Mouse (Mus musculus) midbrain, embryonic 11.5 days (tissue): ENCODE data around the gene B4galt4. TPM values are rescaled to one million over a fixed set of nuclear protein-coding genes. Genes with fewer than 3 reads are reported as not detected.

Source experiments
- ATAC-seq: fragments of 200-750 bp; cut with Nextera tagmentation; 2 replicates; pipeline ENCODE4 v1.8.0; 2017; ENCODE audit warnings: moderate TSS enrichment, moderate library complexity; ENCODE audit not compliant: low FRiP score
- DNase-seq: peaks from one replicate; pipeline ENCODE4 v3.0.0; 2015; ENCODE audit warnings: low spot score; ENCODE audit errors: missing footprints
- H3K27ac ChIP-seq: fragments of 300-500 bp; sonication (generic); 2 replicates; pipeline ENCODE4 v1.5.1; 2014; ENCODE audit warnings: low read depth, low read length
- H3K27me3 ChIP-seq: fragments of 300-500 bp; sonication (generic); 2 replicates; pipeline ENCODE4 v1.6.1; 2014; ENCODE audit warnings: mild to moderate bottlenecking, low read length, moderate library complexity, mixed read lengths; ENCODE audit not compliant: control insufficient read depth, insufficient read depth
- H3K36me3 ChIP-seq: fragments of 300-500 bp; sonication (generic); 2 replicates; pipeline ENCODE4 v1.6.1; 2014; ENCODE audit warnings: mild to moderate bottlenecking, low read length, moderate library complexity, mixed read lengths; ENCODE audit not compliant: control insufficient read depth, insufficient read depth
- H3K4me1 ChIP-seq: fragments of 300-500 bp; sonication (generic); 2 replicates; pipeline ENCODE4 v1.6.1; 2014; ENCODE audit warnings: low read length; ENCODE audit not compliant: control insufficient read depth, insufficient read depth
- H3K4me2 ChIP-seq: fragments of 300-500 bp; sonication (generic); 2 replicates; pipeline ENCODE4 v1.6.1; 2014; ENCODE audit warnings: mild to moderate bottlenecking, moderate library complexity
- H3K4me3 ChIP-seq: fragments of 300-500 bp; sonication (generic); 2 replicates; pipeline ENCODE4 v1.5.1; 2014; ENCODE audit warnings: low read depth, low read length
- H3K9ac ChIP-seq: fragments of 300-500 bp; sonication (generic); 2 replicates; pipeline ENCODE4 v1.6.1; 2014; ENCODE audit warnings: low read length
- H3K9me3 ChIP-seq: fragments of 300-500 bp; sonication (generic); 2 replicates; pipeline ENCODE4 v1.6.1; 2016; ENCODE audit warnings: low read length; ENCODE audit not compliant: control insufficient read depth
- WGBS: fragments of 180-500 bp; shearing (Covaris S2); extraction: QIAGEN DNeasy Blood & Tissue Kit; methylation state at CpG from one replicate; pipeline ENCODE4 v1.1.7; 2014; 5-methylcytosine and 5-hydroxymethylcytosine counted together
- polyA plus RNA-seq: library from polyadenylated mRNA; unstranded; fragments of >200 nt; fragmentation: Nextera tagmentation; extraction: Ambion mirVana; gene quantifications from 2 replicates; pipeline ENCODE4 v1.2.1, GENCODE M21; 2014

B4galt4 gene
- polyA plus RNA-seq, 1 experiment from 2014 or later = 29.9 TPM

- H3K4me3 ChIP-seq = no peak overlapping the region
- no peak for DNase-seq
- H3K36me3 ChIP-seq = no peaks in the 10 kb centered on the region
- no peak for ATAC-seq
- H3K4me2 ChIP-seq = no peak overlapping the region
- WGBS = 87% methylated on average over 10 of the region's 10 CpGs
- no peak overlapping the region for H3K9ac ChIP-seq
- no peak overlapping the region for H3K27ac ChIP-seq
- no peaks in the 10 kb centered on the region for H3K27me3 ChIP-seq
- H3K9me3 ChIP-seq = no peaks in the 10 kb centered on the region
- H3K4me1 ChIP-seq = no peaks in the 10 kb centered on the region
These were observed 2.0 kb downstream of the B4galt4 start for GRCm38 (mm10) chr16:38743941-38744673.

GRCm38 (mm10) chr16:38750803-38751202 lies 8.7 kb downstream of the B4galt4 start:
- Histone ChIP-seq H3K4me1 (no peaks in the 10 kb centered on the region), H3K9ac (no peak overlapping the region), H3K9me3 (no peaks in the 10 kb centered on the region), H3K27ac (no peak overlapping the region), H3K36me3 (no peaks in the 10 kb centered on the region), H3K27me3 (no peaks in the 10 kb centered on the region), H3K4me3 (no peak overlapping the region), H3K4me2 (no peak overlapping the region)
- WGBS = 88% methylated on average over 6 of the region's 6 CpGs
- ATAC-seq = no peak
- no peak for DNase-seq

GRCm38 (mm10) chr16:38753631-38754030 lies 11.6 kb downstream of the B4galt4 start:
- 78% methylated on average over 11 of the region's 11 CpGs for WGBS
- DNase-seq (no peak), ATAC-seq (no peak)
- H3K9me3 ChIP-seq = no peaks in the 10 kb centered on the region
- H3K27ac ChIP-seq = no peak overlapping the region
- no peak overlapping the region for H3K4me3 ChIP-seq
- no peak overlapping the region for H3K9ac ChIP-seq
- no peaks in the 10 kb centered on the region for H3K36me3 ChIP-seq
- no peaks in the 10 kb centered on the region for H3K4me1 ChIP-seq
- no peak overlapping the region for H3K4me2 ChIP-seq
- no peaks in the 10 kb centered on the region for H3K27me3 ChIP-seq

- no peak overlapping the region for H3K9ac ChIP-seq
- no peaks in the 10 kb centered on the region for H3K27me3 ChIP-seq
- no peaks in the 10 kb centered on the region for H3K9me3 ChIP-seq
- ATAC-seq = no peak
- no peak for DNase-seq
- no peak overlapping the region for H3K27ac ChIP-seq
- 79% methylated on average over 7 of the region's 7 CpGs for WGBS
- H3K36me3 ChIP-seq = no peaks in the 10 kb centered on the region
- H3K4me3 ChIP-seq = no peak overlapping the region
- H3K4me2 ChIP-seq = no peak overlapping the region
- no peaks in the 10 kb centered on the region for H3K4me1 ChIP-seq
These were observed 13.6 kb downstream of the B4galt4 start for GRCm38 (mm10) chr16:38755452-38756176.

GRCm38 (mm10) chr16:38756177-38756503 lies 14.1 kb downstream of the B4galt4 start:
- no peak overlapping the region for H3K9ac ChIP-seq
- 64% methylated on average over 5 of the region's 5 CpGs for WGBS
- H3K9me3 ChIP-seq = no peaks in the 10 kb centered on the region
- no peaks in the 10 kb centered on the region for H3K36me3 ChIP-seq
- no peak for DNase-seq
- no peak overlapping the region for H3K4me3 ChIP-seq
- H3K27ac ChIP-seq = no peak overlapping the region
- ATAC-seq = no peak
- H3K4me2 ChIP-seq = no peak overlapping the region
- no peaks in the 10 kb centered on the region for H3K4me1 ChIP-seq
- H3K27me3 ChIP-seq = no peaks in the 10 kb centered on the region

- no peak for DNase-seq
- H3K9me3 ChIP-seq = no peaks in the 10 kb centered on the region
- H3K4me1 ChIP-seq = no peaks in the 10 kb centered on the region
- H3K4me2 ChIP-seq = no peak overlapping the region
- no peak overlapping the region for H3K4me3 ChIP-seq
- no peak for ATAC-seq
- H3K36me3 ChIP-seq = no peaks in the 10 kb centered on the region
- no peak overlapping the region for H3K9ac ChIP-seq
- H3K27ac ChIP-seq = no peak overlapping the region
- no peaks in the 10 kb centered on the region for H3K27me3 ChIP-seq
- 79% methylated on average over 4 of the region's 4 CpGs for WGBS
These were observed 14.5 kb downstream of the B4galt4 start for GRCm38 (mm10) chr16:38756572-38756971.

GRCm38 (mm10) chr16:38757626-38758025 lies 15.6 kb downstream of the B4galt4 start:
- Histone ChIP-seq H3K4me1 (no peaks in the 10 kb centered on the region), H3K9me3 (no peaks in the 10 kb centered on the region), H3K4me2 (no peak overlapping the region), H3K9ac (no peak overlapping the region), H3K36me3 (no peaks in the 10 kb centered on the region), H3K27me3 (no peaks in the 10 kb centered on the region), H3K4me3 (no peak overlapping the region), H3K27ac (no peak overlapping the region)
- no peak for DNase-seq
- WGBS = 94% methylated on average over 19 of the region's 19 CpGs
- ATAC-seq = no peak

GRCm38 (mm10) chr16:38758104-38758861 lies 16.2 kb downstream of the B4galt4 start:
- no peak overlapping the region for H3K9ac ChIP-seq
- no peak for DNase-seq
- H3K4me2 ChIP-seq = no peak overlapping the region
- no peaks in the 10 kb centered on the region for H3K27me3 ChIP-seq
- H3K4me1 ChIP-seq = no peaks in the 10 kb centered on the region
- H3K9me3 ChIP-seq = no peaks in the 10 kb centered on the region
- WGBS = 92% methylated on average over 12 of the region's 12 CpGs
- no peaks in the 10 kb centered on the region for H3K36me3 ChIP-seq
- no peak for ATAC-seq
- H3K27ac ChIP-seq = no peak overlapping the region
- no peak overlapping the region for H3K4me3 ChIP-seq

- Histone ChIP-seq H3K9me3 (no peaks in the 10 kb centered on the region), H3K4me1 (no peaks in the 10 kb centered on the region), H3K4me3 (no peak overlapping the region), H3K36me3 (no peaks in the 10 kb centered on the region), H3K27ac (no peak overlapping the region), H3K4me2 (no peak overlapping the region), H3K27me3 (no peaks in the 10 kb centered on the region), H3K9ac (no peak overlapping the region)
- ATAC-seq (no peak), DNase-seq (no peak)
- 93% methylated on average over 5 of the region's 5 CpGs for WGBS
These were observed 18.2 kb downstream of the B4galt4 start for GRCm38 (mm10) chr16:38760239-38760638.
